Mouse (Mus musculus) small intestine, adult 2 months (tissue): ENCODE data around the gene Asb8.

ENCODE experiments used
- CTCF ChIP-seq: fragments of 200-500 bp; IDR thresholded peaks from 2 replicates; pipeline ENCODE4 v1.5.1; 2012; ENCODE audit warnings: low read depth, mild to moderate bottlenecking, control low read depth, inconsistent platforms, low read length, moderate library complexity, mixed read lengths; ENCODE audit not compliant: insufficient replicate concordance, insufficient read length; ENCODE audit errors: extremely low read depth
- POLR2A ChIP-seq: fragments of 200-500 bp; IDR thresholded peaks from 2 replicates; pipeline ENCODE4 v1.6.1; 2012; ENCODE audit warnings: low read depth, mild to moderate bottlenecking, control low read depth, inconsistent platforms, low read length, moderate library complexity

- no peak for TF ChIP-seq CTCF
- TF ChIP-seq POLR2A: no peak
These were observed 72.9 kb downstream of the Asb8 start, which contains the start of gene Pfkm for GRCm38 (mm10) chr15:98092372-98093120.
